Mouse (Mus musculus): Measurements from ENCODE around the gene Samd11. TPM values are rescaled to one million over a fixed set of nuclear protein-coding genes. Genes with fewer than 3 reads are reported as not detected.

Gene Samd11
- polyA plus RNA-seq, 1 experiment from 2014 or later: 37.7 TPM

DNA sequence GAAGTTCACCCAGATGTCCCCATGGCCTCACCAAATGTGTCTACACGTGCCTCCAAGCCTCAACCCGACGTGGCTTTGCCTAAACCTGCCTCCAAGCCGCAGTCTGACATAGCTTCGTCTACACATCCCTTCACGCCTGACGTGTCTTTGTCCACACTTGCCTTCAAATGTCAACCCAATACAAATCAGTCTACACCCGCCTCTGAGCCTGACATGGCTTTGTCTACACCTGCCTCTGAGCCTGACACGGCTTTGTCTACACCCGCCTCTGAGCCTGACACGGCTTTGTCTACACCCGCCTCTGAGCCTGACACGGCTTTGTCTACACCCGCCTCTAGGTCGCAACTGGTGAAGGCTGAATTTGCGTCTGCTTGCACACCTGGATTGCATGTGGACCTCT, 37.6 kb downstream of the Samd11 start:
- Histone ChIP-seq H3K27ac (ENCODE audit: low read length) (no peak overlapping the region), H3K27me3 (ENCODE audit: control insufficient read depth, insufficient read depth, low read depth, low read length) (0 out of 2 replicates have a peak, but pooled peaks cover 3% of the 10 kb centered on the region), H3K4me3 (ENCODE audit: low read depth, low read length) (no peak overlapping the region), H3K9ac (ENCODE audit: low read depth, low read length) (no peak overlapping the region), H3K4me2 (ENCODE audit: low read depth, low read length) (no peak overlapping the region), H3K4me1 (ENCODE audit: control insufficient read depth, low read depth, low read length) (no peaks in the 10 kb centered on the region), H3K36me3 (ENCODE audit: control insufficient read depth, insufficient read depth) (no peaks in the 10 kb centered on the region), H3K9me3 (replicated peaks; ENCODE audit: control insufficient read depth, low read length) (no peaks in the 10 kb centered on the region)
- 71% methylated on average over 16 of the region's 16 CpGs for WGBS (ENCODE audit: insufficient replicate concordance)
- no peak for ATAC-seq (ENCODE audit: low read depth)

DNA sequence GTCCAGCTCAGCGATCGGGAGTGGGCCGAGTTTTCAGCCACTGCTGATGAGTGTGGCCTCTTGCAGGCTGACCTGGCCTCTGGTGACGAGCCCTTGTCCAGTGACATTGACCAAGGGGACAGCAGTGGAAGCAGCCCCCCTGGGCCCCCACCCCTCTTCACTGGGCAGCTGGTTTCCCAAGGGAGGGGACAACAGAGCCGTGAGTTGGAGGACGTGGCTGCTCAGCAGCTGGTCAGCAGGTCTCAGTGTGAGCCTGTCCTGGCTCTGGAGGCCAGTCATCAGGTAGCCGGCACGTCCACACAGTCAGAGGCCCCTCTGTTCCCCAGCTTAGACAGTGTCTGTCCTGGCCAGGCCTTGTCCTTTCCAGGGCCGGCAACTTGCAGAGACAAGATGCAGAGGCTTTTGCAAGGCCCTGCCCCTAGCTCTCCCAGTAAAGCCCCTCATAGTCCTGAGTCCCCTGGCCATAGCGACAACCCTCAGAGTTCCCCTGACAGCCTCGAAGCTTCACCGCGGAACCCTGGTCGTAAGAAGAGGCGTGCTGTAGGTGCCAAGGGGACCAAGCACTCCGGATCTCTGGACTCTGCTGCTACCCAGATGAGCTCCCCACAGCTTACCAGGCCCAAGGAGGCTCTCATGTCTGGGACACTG, 38.3 kb downstream of the Samd11 start:
- H3K36me3 ChIP-seq (ENCODE audit: control insufficient read depth, insufficient read depth): no peaks in the 10 kb centered on the region
- no peak for ATAC-seq (ENCODE audit: low read depth)
- H3K9ac ChIP-seq (ENCODE audit: low read depth, low read length): no peak overlapping the region
- 0 out of 2 replicates have a peak, but pooled peaks cover 3% of the 10 kb centered on the region for H3K27me3 ChIP-seq (ENCODE audit: control insufficient read depth, insufficient read depth, low read depth, low read length)
- no peaks in the 10 kb centered on the region for H3K9me3 ChIP-seq (replicated peaks; ENCODE audit: control insufficient read depth, low read length)
- no peak overlapping the region for H3K4me3 ChIP-seq (ENCODE audit: low read depth, low read length)
- 72% methylated on average over 16 of the region's 16 CpGs for WGBS (ENCODE audit: insufficient replicate concordance)
- no peak overlapping the region for H3K4me2 ChIP-seq (ENCODE audit: low read depth, low read length)
- no peaks in the 10 kb centered on the region for H3K4me1 ChIP-seq (ENCODE audit: control insufficient read depth, low read depth, low read length)
- H3K27ac ChIP-seq (ENCODE audit: low read length): no peak overlapping the region

DNA sequence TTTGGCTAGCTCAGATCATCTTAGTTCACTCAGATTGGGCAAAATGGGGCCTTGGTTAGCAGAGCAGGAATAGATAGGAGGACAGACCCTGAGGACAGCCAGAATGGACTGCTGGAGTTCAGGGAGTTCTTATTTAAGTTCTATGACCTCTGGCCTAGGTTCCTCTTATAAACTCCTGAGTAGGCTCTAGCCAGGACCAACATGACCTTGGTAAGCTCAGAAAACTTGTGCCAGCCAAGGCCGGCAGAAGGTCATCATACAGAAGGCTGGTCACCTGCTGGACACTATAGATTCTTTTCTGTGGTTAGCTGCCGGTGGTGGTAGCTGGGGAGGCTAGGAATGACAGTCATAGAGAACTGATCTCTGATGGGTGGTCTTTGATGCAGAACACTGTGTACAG, 39.3 kb downstream of the Samd11 start:
- H3K9me3 ChIP-seq (replicated peaks; ENCODE audit: control insufficient read depth, low read length): no peaks in the 10 kb centered on the region
- 66% methylated on average over 2 of the region's 2 CpGs for WGBS (ENCODE audit: insufficient replicate concordance)
- H3K27ac ChIP-seq (ENCODE audit: low read length): no peak overlapping the region
- ATAC-seq (ENCODE audit: low read depth): no peak
- no peak overlapping the region for H3K4me3 ChIP-seq (ENCODE audit: low read depth, low read length)
- H3K9ac ChIP-seq (ENCODE audit: low read depth, low read length): no peak overlapping the region
- 0 out of 2 replicates have a peak, but pooled peaks cover 3% of the 10 kb centered on the region for H3K27me3 ChIP-seq (ENCODE audit: control insufficient read depth, insufficient read depth, low read depth, low read length)
- H3K4me2 ChIP-seq (ENCODE audit: low read depth, low read length): no peak overlapping the region
- H3K4me1 ChIP-seq (ENCODE audit: control insufficient read depth, low read depth, low read length): no peaks in the 10 kb centered on the region
- H3K36me3 ChIP-seq (ENCODE audit: control insufficient read depth, insufficient read depth): no peaks in the 10 kb centered on the region

DNA sequence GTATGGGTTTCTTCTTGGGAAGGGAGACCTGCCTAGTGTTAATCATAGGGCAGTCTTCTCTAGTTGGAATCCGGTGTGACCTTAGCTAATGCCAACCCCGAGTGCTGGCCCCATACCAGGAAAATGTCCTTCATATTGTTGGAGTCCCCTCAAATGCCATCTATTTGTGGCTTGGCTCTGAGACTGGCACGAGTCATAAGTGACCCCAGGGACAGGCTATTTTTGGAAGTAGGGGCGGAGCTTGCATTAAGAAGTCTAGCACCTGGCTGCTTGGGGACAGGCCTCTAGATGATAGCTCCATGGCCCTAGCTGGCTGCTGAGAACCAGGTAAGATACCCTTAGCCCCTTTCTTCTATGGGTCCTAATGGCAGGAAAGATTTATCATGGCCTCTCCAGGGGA, 39.8 kb downstream of the Samd11 start, which contains the start of gene Perm1:
Gene Perm1 (plus strand): TSS at position 220 of the 400 bp plus-strand sequence.
- Histone ChIP-seq H3K9me3 (replicated peaks; ENCODE audit: control insufficient read depth, low read length) (no peaks in the 10 kb centered on the region), H3K9ac (ENCODE audit: low read depth, low read length) (no peak within 1 kb of the TSS), H3K4me3 (ENCODE audit: low read depth, low read length) (no peak within 1 kb of the TSS), H3K4me2 (ENCODE audit: low read depth, low read length) (no peak within 1 kb of the TSS), H3K36me3 (ENCODE audit: control insufficient read depth, insufficient read depth) (no peaks in the 10 kb centered on the region), H3K4me1 (ENCODE audit: control insufficient read depth, low read depth, low read length) (no peaks in the 10 kb centered on the region), H3K27me3 (ENCODE audit: control insufficient read depth, insufficient read depth, low read depth, low read length) (0 out of 2 replicates have a peak, but pooled peaks cover 3% of the 10 kb centered on the region), H3K27ac (ENCODE audit: low read length) (no peak within 1 kb of the TSS)
- 62% methylated on average over 4 of the region's 4 CpGs for WGBS (ENCODE audit: insufficient replicate concordance)
- no peak for ATAC-seq (ENCODE audit: low read depth)

DNA sequence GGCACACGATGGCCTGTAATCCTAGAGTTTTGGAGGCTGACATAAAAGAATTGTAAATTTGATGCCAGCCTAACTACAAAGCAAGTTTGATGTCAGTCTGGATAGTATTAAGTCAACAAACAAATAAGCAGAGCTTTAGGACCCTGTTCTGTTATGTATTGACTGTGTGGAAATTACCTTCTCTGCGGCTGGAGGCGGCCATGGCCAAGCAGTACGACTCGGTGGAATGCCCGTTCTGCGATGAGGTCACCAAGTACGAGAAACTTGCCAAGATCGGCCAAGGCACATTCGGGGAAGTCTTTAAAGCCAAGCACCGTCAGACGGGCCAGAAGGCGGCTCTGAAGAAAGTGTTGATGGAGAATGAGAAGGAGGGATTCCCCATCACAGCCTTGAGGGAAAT, 42.3 kb downstream of the Samd11 start:
- H3K27ac ChIP-seq (ENCODE audit: low read length): no peak overlapping the region
- no peak for ATAC-seq (ENCODE audit: low read depth)
- 0 out of 2 replicates have a peak, but pooled peaks cover 3% of the 10 kb centered on the region for H3K27me3 ChIP-seq (ENCODE audit: control insufficient read depth, insufficient read depth, low read depth, low read length)
- WGBS (ENCODE audit: insufficient replicate concordance): 78% methylated on average over 13 of the region's 13 CpGs
- no peak overlapping the region for H3K4me3 ChIP-seq (ENCODE audit: low read depth, low read length)
- H3K9ac ChIP-seq (ENCODE audit: low read depth, low read length): no peak overlapping the region
- no peaks in the 10 kb centered on the region for H3K9me3 ChIP-seq (replicated peaks; ENCODE audit: control insufficient read depth, low read length)
- H3K36me3 ChIP-seq (ENCODE audit: control insufficient read depth, insufficient read depth): no peaks in the 10 kb centered on the region
- no peak overlapping the region for H3K4me2 ChIP-seq (ENCODE audit: low read depth, low read length)
- no peaks in the 10 kb centered on the region for H3K4me1 ChIP-seq (ENCODE audit: control insufficient read depth, low read depth, low read length)

DNA sequence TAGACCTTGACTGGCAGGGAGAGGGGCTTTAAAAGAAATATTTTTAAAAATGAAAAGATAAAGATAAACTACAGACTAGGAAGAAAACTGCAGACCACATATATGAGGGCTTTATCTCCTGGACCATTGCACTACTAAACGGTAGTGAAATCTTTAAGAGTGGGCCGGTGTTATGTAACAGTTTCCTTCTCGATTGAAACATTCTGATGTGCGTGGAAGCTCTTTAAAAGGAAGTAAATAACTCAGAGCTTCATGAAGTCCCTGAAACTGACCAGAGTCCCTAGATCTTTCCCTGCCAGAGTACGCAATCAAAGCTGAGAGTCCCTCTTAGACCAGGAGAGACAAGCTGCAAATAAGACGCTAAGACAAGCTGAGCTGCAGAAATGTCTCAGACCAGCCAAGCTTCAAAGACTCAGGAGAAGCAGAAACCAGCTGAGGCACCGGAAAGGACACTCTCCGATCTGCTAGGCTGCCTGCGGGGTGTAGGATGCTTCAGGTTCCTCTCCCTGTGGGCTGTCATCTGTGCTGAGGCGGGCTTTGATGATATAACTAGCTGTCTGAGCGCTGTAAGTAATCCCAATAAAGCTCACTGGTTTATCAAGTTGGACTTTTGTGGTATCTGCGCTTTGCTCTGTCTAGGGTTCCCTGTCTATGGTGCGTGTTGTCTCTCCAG, 45.4 kb downstream of the Samd11 start:
- 46% methylated on average over 13 of the region's 13 CpGs for WGBS (ENCODE audit: insufficient replicate concordance)
- Histone ChIP-seq H3K4me1 (ENCODE audit: control insufficient read depth, low read depth, low read length) (no peaks in the 10 kb centered on the region), H3K9ac (ENCODE audit: low read depth, low read length) (no peak overlapping the region), H3K9me3 (replicated peaks; ENCODE audit: control insufficient read depth, low read length) (no peaks in the 10 kb centered on the region), H3K4me2 (ENCODE audit: low read depth, low read length) (peak overlapping the region; percentile 35; the same call in 1 of the 2 replicates), H3K27me3 (ENCODE audit: control insufficient read depth, insufficient read depth, low read depth, low read length) (peaks cover 11% of the 10 kb centered on the region), H3K4me3 (ENCODE audit: low read depth, low read length) (no peak overlapping the region), H3K36me3 (ENCODE audit: control insufficient read depth, insufficient read depth) (no peaks in the 10 kb centered on the region), H3K27ac (ENCODE audit: low read length) (no peak overlapping the region)
- no peak for ATAC-seq (ENCODE audit: low read depth)

DNA sequence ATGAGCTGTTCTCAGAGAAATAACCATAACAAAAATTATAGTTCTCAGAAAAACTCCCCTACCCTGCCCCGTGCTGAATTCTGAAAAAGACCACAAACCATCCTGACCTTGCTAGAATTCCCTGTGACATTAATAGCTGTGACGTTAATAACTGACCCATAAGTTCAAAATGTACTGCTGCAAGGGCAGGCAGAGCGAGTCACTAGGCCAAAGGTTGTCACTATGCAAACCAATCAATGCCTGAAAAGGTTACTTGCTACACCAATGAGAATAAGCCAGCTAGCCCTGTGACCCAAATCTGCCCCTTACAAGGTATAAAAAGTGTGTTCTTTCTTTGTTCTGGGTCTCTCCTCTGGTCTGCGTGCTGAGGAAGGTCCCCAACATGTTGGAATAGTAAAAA, 46.6 kb downstream of the Samd11 start:
- no peaks in the 10 kb centered on the region for H3K36me3 ChIP-seq (ENCODE audit: control insufficient read depth, insufficient read depth)
- H3K4me2 ChIP-seq (ENCODE audit: low read depth, low read length): no peak overlapping the region
- H3K4me3 ChIP-seq (ENCODE audit: low read depth, low read length): no peak overlapping the region
- WGBS (ENCODE audit: insufficient replicate concordance): 74% methylated on average over 4 of the region's 4 CpGs
- no peak overlapping the region for H3K27ac ChIP-seq (ENCODE audit: low read length)
- H3K27me3 ChIP-seq (ENCODE audit: control insufficient read depth, insufficient read depth, low read depth, low read length): peaks cover 24% of the 10 kb centered on the region
- H3K9ac ChIP-seq (ENCODE audit: low read depth, low read length): no peak overlapping the region
- H3K9me3 ChIP-seq (replicated peaks; ENCODE audit: control insufficient read depth, low read length): no peaks in the 10 kb centered on the region
- H3K4me1 ChIP-seq (ENCODE audit: control insufficient read depth, low read depth, low read length): peaks cover 4% of the 10 kb centered on the region
- no peak for ATAC-seq (ENCODE audit: low read depth)

DNA sequence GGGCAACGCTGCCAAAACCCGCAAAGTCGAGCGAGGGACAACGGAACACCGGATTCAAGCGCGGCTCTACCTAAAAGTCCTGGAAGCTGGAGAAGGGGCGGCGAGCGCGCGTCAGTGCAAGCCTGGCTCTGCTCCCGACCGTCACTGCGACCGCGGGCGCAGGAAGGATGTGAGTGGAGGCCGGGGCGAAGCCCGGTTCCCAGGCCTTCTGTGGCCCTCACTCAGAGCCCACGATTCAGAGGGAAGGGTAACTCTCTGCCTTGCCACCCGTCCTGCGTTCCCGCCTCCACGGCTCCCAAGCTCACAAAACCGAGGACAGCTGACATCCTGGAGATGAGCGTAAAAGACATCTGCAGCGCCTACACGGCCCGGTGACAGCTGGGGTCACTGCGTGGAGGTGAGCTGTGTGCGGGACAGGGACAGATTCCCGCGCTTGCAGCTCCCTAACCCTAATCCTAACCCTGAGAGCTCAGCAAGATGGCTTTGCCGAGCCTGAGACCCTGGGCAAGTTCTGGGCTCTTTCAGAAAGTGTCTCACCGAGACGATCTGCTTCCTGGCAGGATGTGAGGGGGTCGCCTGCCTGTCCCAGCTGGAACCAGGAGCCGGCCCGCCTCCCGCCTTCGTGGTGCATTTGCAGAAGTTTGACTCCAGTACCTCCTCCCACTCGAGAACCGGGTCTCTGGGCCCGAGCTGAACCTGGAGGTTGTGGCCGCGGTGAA, 51.9 kb downstream of the Samd11 start:
- Histone ChIP-seq H3K27ac (ENCODE audit: low read length) (peak overlapping the region; percentile 35), H3K9ac (ENCODE audit: low read depth, low read length) (peak overlapping the region; percentile 66), H3K36me3 (ENCODE audit: control insufficient read depth, insufficient read depth) (no peaks in the 10 kb centered on the region), H3K9me3 (replicated peaks; ENCODE audit: control insufficient read depth, low read length) (no peaks in the 10 kb centered on the region), H3K4me2 (ENCODE audit: low read depth, low read length) (peak overlapping the region; percentile 92), H3K4me3 (ENCODE audit: low read depth, low read length) (peak overlapping the region; percentile 66), H3K4me1 (ENCODE audit: control insufficient read depth, low read depth, low read length) (peaks cover 29% of the 10 kb centered on the region), H3K27me3 (ENCODE audit: control insufficient read depth, insufficient read depth, low read depth, low read length) (peaks cover 40% of the 10 kb centered on the region)
- peak; percentile 3; the same call in 1 of the 2 replicates for ATAC-seq (ENCODE audit: low read depth)
- under 1% methylated on average over 49 of the region's 49 CpGs for WGBS (ENCODE audit: insufficient replicate concordance)
